Mouse (Mus musculus) heart, postnatal 36 days (tissue): Measurements from ENCODE around the gene Mei1. TPM values are rescaled to one million over a fixed set of nuclear protein-coding genes. Genes with fewer than 3 reads are reported as not detected.
"Not testable (repeated sequence)": the region's sequence is repeated elsewhere in the genome, so short reads cannot be mapped to it uniquely, and the experiment has no call there.

Source experiments
- DNase-seq, 2 experiments: peaks; one replicate each; pipeline ENCODE4 v3.0.0; 2021 to 2022
- intact Hi-C: fragments of 180-260 bp; cut with DNase I; formaldehyde crosslinking; loops from one replicate; pipeline ENCODE4 v1.15.1; 2025
- total RNA-seq, 2 experiments: library from RNA; stranded (reverse); gene quantifications; 2 replicates each; pipeline ENCODE4 v1.2.3; 2021

Mei1 gene
- total RNA-seq, 2 experiments from 2014 or later: not detected

GRCm38 (mm10) chr15:82079883-82080282, 10.1 kb downstream of the Mei1 start:
- intact Hi-C loops: no loop called here
- DNase-seq: no peak

- intact Hi-C loops: no loop called here
- peak in 1 of 2 experiments; percentile 7 for DNase-seq
Observed at GRCm38 (mm10) chr15:82081161-82081560, 11.4 kb downstream of the Mei1 start.

DNA sequence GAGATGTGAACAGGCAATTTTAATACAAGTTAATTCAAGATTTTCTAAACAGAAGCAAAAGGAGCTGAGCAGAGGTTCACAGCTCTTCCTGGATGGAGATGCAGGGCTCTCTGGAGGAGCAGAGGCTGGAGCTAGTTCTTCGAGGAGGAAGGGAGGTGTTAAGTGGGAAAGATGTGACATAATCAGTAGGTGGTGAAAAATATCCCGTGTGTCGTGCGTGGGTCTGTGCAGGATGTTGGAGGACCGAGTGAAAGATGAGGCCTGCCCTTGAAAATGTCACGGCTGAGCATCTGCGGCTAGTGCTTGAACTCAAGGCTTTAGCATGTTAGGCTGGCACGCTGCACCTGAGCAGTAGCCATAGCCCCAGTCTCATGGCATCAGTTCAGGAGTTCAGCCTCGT, 15.8 kb downstream of the Mei1 start:
- intact Hi-C loops: no loop called here
- no peak for DNase-seq

DNA sequence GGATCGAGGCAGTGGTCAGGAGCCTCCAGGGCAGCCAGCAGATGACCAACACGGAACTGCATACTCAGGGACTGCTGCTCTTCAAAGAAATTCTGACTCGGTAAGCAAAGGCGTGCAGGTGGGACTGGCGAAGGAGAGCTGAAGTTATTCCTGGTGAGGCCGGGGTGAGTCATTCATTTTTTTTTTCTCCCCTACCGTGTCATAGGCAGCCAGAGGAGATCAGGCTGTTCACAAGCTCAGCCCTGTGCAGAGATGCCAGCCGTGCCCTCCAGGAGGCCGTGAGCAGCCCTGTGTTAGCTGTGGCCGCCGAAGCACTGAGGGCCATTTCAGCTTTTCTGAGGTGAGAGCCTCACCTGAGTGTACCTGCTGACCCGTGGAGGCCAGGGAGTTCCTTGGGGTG, 16.3 kb downstream of the Mei1 start:
- intact Hi-C loops: no loop called here
- no peak for DNase-seq

DNA sequence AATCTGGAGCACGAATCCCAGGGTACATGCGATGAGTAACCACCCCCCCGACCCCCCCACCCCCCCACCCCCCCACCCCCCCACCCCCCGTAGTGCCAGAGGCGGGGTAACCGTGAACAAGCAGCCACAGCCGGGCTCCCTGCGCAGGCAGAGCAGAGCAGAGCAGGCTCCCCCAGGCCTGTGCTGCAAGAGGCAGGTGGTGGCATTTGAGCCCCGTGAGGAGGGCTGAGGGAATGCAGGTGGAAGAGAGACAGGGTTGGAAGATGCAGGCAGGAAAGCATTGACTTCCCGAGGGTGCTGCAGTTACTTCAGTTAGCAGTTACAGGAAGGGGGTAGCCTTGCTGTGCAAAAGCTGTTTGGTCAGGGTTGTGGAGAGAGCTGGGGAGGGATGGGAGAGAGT, 17.5 kb downstream of the Mei1 start:
- intact Hi-C loops: no loop called here
- DNase-seq: no peak

- DNase-seq: no peak
- intact Hi-C loops: no loop called here
Observed at GRCm38 (mm10) chr15:82091061-82091460, 21.3 kb downstream of the Mei1 start.

GRCm38 (mm10) chr15:82106953-82107555, 37.3 kb downstream of the Mei1 start:
- peak in 1 of 2 experiments; percentile 40 for DNase-seq
- intact Hi-C loops: loop anchor here (2.0 kb wide), 1 partner anchor 42 kb away; no protein-coding TSS in a partner anchor

DNA sequence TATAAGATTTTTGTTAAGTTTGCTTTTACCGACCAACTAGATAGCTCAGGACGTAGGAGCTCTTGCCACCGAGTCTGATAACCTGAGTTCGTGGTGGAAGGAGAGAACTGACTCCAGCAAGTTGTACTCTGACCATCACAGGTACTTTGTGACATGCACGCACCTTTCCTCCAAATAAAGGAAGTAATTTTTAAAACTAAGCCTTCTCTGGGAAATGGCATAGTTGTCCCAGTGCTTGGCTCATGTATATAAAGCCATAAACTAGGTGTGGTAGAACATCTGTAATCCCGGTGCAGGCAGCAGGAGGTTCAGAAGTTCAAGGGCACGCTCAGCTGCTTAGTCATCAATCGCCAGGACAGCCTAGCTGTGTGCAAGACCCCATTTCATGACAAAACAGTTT, 50.7 kb downstream of the Mei1 start:
- DNase-seq: no peak
- intact Hi-C loops: no loop called here

DNA sequence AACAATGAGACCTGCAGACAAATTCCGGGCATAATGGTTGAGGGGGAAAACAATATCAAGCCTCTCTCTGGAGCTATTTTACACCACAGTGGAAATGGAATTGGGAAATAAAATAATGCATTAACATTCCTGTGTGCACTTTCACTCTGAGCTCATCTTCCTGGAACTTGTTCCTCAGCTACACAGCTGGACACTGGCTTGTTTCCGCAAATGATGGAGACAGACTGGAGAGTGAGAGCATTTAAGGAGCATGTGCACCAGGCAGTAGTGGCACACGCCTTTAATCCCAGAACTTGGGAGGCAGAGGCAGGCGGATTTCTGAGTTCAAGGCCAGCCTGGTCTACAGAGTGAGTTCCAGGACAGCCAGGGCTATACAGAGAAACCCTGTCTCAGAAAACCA, 56.9 kb downstream of the Mei1 start:
- DNase-seq: not testable (repeated sequence)

DNA sequence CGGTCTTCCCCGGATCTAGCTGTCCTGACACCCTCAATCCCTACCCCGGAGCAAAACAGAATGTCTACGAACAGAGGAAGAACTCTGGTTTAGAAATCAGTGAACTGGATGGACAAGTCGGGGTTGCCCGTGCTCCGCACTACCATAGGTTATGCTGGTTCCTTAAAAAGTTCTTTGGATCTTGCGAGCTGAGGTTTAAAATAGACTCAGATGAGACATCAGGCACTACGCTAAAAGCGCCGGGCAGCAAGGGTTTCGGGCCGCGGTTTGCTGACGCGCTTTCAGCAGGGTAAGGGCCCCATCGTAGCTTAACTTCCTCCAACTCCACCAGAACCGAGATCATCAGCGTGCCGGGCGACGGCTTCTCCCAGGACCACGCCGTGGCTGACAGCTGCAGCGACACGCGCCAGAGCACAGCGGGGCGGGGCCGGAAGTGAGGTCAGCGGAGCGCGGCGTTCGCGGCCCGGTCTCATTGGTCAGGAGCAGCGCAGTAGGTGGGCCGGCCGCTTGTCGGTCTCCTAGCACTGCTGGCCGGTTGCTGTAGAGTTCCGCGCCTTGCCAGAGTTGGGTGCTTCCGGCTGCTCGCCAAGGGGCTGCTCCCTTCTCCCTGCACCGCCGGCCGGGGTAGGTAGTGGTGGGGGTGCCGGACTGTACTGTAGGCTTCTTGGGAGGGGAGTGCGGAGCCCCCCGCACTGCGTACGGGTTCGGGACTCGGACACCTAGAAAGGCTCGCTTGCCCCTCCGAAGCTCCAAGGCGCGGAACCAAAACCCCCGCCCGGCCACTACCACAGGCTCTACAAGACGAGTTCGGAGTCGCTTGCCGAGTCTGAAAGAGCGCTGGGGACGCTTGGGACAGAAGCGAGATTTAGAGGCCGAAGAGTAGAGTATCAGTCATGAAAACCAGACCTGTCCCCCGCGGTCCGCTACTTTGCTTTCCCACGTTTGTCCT, 57.9 kb downstream of the Mei1 start, which contains the start of gene Ccdc134:
TSS of gene Ccdc134 (plus strand) at position 497 of the 949 bp plus-strand sequence.
- DNase-seq: peak; percentile 97
- intact Hi-C loops: loop anchor here (5.0 kb wide), 3 partner anchors 40 to 220 kb away; partner anchors contain the start of gene Snu13

More for the DNA sequence above, 56.9 kb downstream of the Mei1 start:
- intact Hi-C loops: loop anchor here (5.0 kb wide), 3 partner anchors 41 to 221 kb away; partner anchors contain the start of gene Snu13

DNA sequence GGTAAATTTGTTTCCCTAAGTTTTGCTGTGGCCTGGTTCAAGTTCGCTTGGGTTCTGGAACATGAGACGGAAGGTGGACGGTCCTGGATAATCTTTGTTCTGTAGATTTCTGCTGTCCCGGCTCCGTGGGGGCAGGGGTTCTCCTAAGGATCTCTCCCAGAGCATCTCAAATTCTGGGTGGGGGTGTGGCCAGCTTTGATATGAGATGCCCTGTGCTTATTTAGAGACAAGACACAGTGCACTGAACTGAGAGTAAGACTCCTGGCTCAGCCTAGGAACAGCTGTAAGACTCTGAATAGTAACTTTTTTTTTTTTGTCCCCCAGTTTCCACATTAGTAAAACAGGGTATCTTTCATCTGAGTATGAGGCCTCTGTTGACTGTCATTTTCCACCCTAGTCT, 58.6 kb downstream of the Mei1 start:
- no peak for DNase-seq
- intact Hi-C loops: loop anchor here (5.0 kb wide), 3 partner anchors 39 to 219 kb away; partner anchors contain the start of gene Snu13

DNA sequence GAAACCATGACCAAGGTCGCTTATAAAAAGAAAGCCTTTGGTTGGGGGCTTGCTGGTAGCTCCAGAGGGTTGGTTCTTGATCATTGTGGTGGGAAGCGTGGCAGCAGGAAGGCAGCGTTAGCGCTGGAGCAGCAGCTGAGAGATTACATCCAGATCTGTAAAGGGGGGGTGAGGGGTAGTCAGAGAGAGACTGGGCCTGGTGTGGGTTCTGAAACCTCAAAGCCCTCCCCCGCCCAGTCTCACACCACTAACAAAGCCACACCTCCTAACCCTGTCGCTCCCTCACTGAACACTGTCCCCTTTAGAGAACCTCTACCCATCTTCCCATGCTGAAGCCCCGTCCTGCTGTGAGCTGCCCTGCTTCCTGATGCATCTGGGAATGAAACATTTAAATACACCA, 60.8 kb downstream of the Mei1 start:
- no peak for DNase-seq
- intact Hi-C loops: no loop called here

- intact Hi-C loops: no loop called here
- DNase-seq: no peak
Observed at GRCm38 (mm10) chr15:82135372-82135771, 65.6 kb downstream of the Mei1 start.

GRCm38 (mm10) chr15:82138565-82138964, 68.8 kb downstream of the Mei1 start:
- DNase-seq: peak; percentile 65 to 69
- intact Hi-C loops: loop anchor here (1.0 kb wide), 3 partner anchors 27 to 98 kb away; no protein-coding TSS in a partner anchor

DNA sequence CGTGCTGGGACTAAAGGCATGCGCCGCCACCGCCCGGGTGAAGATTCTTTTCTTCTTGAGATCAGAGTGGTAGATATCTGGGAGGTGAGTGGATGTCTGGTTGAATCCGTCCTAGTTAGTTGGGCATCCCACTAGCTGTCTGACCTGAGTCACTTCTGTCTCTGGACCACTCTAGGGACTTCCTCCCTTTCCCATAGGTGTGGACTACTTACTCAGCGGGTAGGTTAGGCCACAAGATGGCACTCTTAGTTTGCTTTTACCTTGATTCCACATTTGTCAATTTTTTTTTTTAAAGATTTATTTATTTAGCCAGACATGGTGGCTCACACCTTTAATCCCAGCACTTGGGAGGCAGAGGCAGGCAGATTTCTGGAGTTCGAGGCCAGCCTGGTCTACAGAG, 69.4 kb downstream of the Mei1 start:
- intact Hi-C loops: no loop called here
- DNase-seq: no peak

- intact Hi-C loops: no loop called here
Observed at GRCm38 (mm10) chr15:82140355-82140754, 70.6 kb downstream of the Mei1 start.

GRCm38 (mm10) chr15:82144157-82144556, 74.4 kb downstream of the Mei1 start:
- DNase-seq: no peak

More at GRCm38 (mm10) chr15:82140355-82140754, 70.6 kb downstream of the Mei1 start:
- DNase-seq: no peak

DNA sequence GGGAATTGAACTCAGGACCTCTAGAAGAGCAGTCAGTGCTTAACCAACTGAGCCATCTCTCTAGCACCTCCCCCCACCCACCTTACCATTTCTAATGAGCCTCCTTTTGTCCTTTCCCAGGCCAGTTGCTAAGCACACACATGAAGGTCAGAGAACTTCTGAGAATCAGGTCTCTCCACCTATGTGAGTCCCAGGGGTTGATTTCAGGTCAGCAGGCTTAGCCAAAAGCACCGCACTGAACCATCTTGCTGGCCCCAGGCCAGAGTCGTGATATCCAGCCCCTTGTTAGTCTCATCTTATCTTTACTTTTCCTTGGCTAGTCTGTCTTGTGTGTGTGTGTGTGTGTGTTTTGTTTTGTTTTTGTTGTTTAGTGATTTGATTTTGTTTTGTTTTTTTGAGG, 75.6 kb downstream of the Mei1 start:
- intact Hi-C loops: loop anchor here (5.0 kb wide), 1 partner anchor 202 kb away; no protein-coding TSS in a partner anchor
- no peak for DNase-seq

More at GRCm38 (mm10) chr15:82144157-82144556, 74.4 kb downstream of the Mei1 start:
- intact Hi-C loops: no loop called here

- DNase-seq: no peak
- intact Hi-C loops: loop anchor here (5.0 kb wide), 1 partner anchor 201 kb away; no protein-coding TSS in a partner anchor
Observed at GRCm38 (mm10) chr15:82145851-82146769, 76.3 kb downstream of the Mei1 start.
